Mouse (Mus musculus) lung, postnatal 0 days (tissue): Measurements from ENCODE around the gene Car10.

Experiments used
- CTCF ChIP-seq: IDR thresholded peaks from 2 replicates; pipeline ENCODE4 v1.5.1; 2016; ENCODE audit warnings: antibody characterized with exemption, mild to moderate bottlenecking
- EP300 ChIP-seq: IDR thresholded peaks from 2 replicates; pipeline ENCODE4 v1.6.1; 2016; ENCODE audit warnings: antibody characterized with exemption, mild to moderate bottlenecking, control low read depth

GRCm38 (mm10) chr11:93407981-93408380 is 310.2 kb downstream of the Car10 start:
- no peak for TF ChIP-seq CTCF
- TF ChIP-seq EP300 = no peak
